Mouse (Mus musculus) naive thymus-derived CD4-positive, alpha-beta T cell, adult 5 months (primary cell): ENCODE data around the gene Gm4847. TPM values are rescaled to one million over a fixed set of nuclear protein-coding genes. Genes with fewer than 3 reads are reported as not detected.

ENCODE experiments used
- polyA plus RNA-seq: library from polyadenylated mRNA; unstranded; fragments of 100-300 nt; shearing (Covaris generic); gene quantifications from one replicate; pipeline ENCODE4 v1.2.1, GENCODE M21; 2017

Gene Gm4847
- not detected for polyA plus RNA-seq

GRCm38 (mm10) chr1:166647593-166647992 lies at the start of gene Gm4847:
Gm4847 (minus strand) TSS chr1:166647693.

DNA sequence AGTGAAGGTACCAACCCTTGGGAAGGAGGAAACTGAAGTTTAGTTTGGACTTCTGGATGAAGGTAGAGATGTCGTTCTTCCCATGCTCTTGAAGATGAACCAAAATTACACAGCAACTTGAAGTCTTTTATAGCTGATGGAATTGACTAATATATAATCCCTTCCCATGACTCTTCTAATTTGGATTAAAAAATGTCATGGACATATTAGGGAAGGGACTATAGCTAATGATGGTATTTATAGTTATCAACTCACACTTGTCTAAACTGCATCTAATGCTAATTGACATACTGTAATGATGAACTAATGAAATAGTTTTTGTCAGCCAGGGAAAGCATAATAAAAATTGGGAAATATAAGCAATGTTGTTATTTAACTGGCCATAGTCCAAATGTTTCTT lies 34.3 kb upstream of the Gm4847 start, which contains the start of gene Fmo9:
Fmo9 (minus strand) TSS at position 101 of the 400 bp plus-strand sequence.

Other genes with a start within 250 kb of the Gm4847 start
- 7.5 TPM for gene Pogk, start 237.8 kb downstream of the Gm4847 start, polyA plus RNA-seq
- gene Gm4846, start 150.1 kb downstream of the Gm4847 start, polyA plus RNA-seq, result not detected
- not detected for gene Fmo9, start 34.2 kb upstream of the Gm4847 start, polyA plus RNA-seq